Mouse (Mus musculus): ENCODE results near the gene Draxin. TPM values are rescaled to one million over a fixed set of nuclear protein-coding genes. Genes with fewer than 3 reads are reported as not detected.
"Not testable (repeated sequence)": the region's sequence is repeated elsewhere in the genome, so short reads cannot be mapped to it uniquely, and the experiment has no call there.

The Draxin gene
- polyA plus RNA-seq (2014; fragmentation: Nextera tagmentation; extraction: Ambion mirVana) = 16.9 and 17.4 TPM in 2 replicates

- Histone ChIP-seq H3K4me3 (replicated peaks; ENCODE audit: low read length) (peak within 1 kb of the TSS; percentile 69), H3K9me3 (ENCODE audit: control insufficient read depth, low read length) (no peaks in the 10 kb centered on the region), H3K36me3 (replicated peaks; ENCODE audit: control insufficient read depth, insufficient read depth) (no peaks in the 10 kb centered on the region), H3K27ac (peak within 1 kb of the TSS; percentile 98), H3K4me1 (replicated peaks; ENCODE audit: control insufficient read depth, insufficient read depth, low read length) (peaks cover 26% of the 10 kb centered on the region), H3K4me2 (replicated peaks) (peak within 1 kb of the TSS; percentile 84), H3K9ac (peak within 1 kb of the TSS; percentile 97), H3K27me3 (ENCODE audit: control insufficient read depth, insufficient read depth, low read length) (no peaks in the 10 kb centered on the region)
- DNase-seq (ENCODE audit: low spot score) (peak; percentile 74), ATAC-seq (ENCODE audit: low FRiP score) (peak; percentile 72)
- under 1% methylated on average over 64 of the region's 87 CpGs for WGBS
Observed at GRCm38 (mm10) chr4:148130561-148131413, at the start of gene Draxin. Gene Draxin (minus strand): TSS chr4:148130698.

GRCm38 (mm10) chr4:148177716-148178115 is 47.2 kb upstream of the Draxin start:
- DNase-seq (ENCODE audit: low spot score) (no peak), ATAC-seq (ENCODE audit: low FRiP score) (no peak)
- H3K9ac ChIP-seq = no peak overlapping the region
- H3K9me3 ChIP-seq (ENCODE audit: control insufficient read depth, low read length) = no peaks in the 10 kb centered on the region
- H3K27me3 ChIP-seq (ENCODE audit: control insufficient read depth, insufficient read depth, low read length) = 0 out of 2 replicates have a peak, but pooled peaks cover 7% of the 10 kb centered on the region
- H3K4me1 ChIP-seq (replicated peaks; ENCODE audit: control insufficient read depth, insufficient read depth, low read length) = peaks cover 19% of the 10 kb centered on the region
- no peak overlapping the region for H3K4me2 ChIP-seq (replicated peaks)
- no peaks in the 10 kb centered on the region for H3K36me3 ChIP-seq (replicated peaks; ENCODE audit: control insufficient read depth, insufficient read depth)
- no peak overlapping the region for H3K4me3 ChIP-seq (replicated peaks; ENCODE audit: low read length)
- no peak overlapping the region for H3K27ac ChIP-seq

- not testable (repeated sequence) for DNase-seq (ENCODE audit: low spot score); H3K4me3 ChIP-seq (replicated peaks; ENCODE audit: low read length); ATAC-seq (ENCODE audit: low FRiP score); H3K9ac ChIP-seq; H3K27me3 ChIP-seq (ENCODE audit: control insufficient read depth, insufficient read depth, low read length); H3K27ac ChIP-seq; H3K9me3 ChIP-seq (ENCODE audit: control insufficient read depth, low read length); H3K4me2 ChIP-seq (replicated peaks); H3K36me3 ChIP-seq (replicated peaks; ENCODE audit: control insufficient read depth, insufficient read depth)
- H3K4me1 ChIP-seq (replicated peaks; ENCODE audit: control insufficient read depth, insufficient read depth, low read length) = peaks cover 19% of the 10 kb centered on the region
- 73% methylated on average over 5 of the region's 6 CpGs for WGBS
Observed at GRCm38 (mm10) chr4:148176603-148177002, 46.1 kb upstream of the Draxin start.

- peak overlapping the region; percentile 21; the same call in 1 of the 2 replicates for H3K4me3 ChIP-seq (replicated peaks; ENCODE audit: low read length)
- H3K4me1 ChIP-seq (replicated peaks; ENCODE audit: control insufficient read depth, insufficient read depth, low read length) = peaks cover 23% of the 10 kb centered on the region
- no peaks in the 10 kb centered on the region for H3K36me3 ChIP-seq (replicated peaks; ENCODE audit: control insufficient read depth, insufficient read depth)
- H3K27ac ChIP-seq = peak overlapping the region; percentile 74
- peaks cover 16% of the 10 kb centered on the region; the same call in 1 of the 2 replicates for H3K27me3 ChIP-seq (ENCODE audit: control insufficient read depth, insufficient read depth, low read length)
- H3K4me2 ChIP-seq (replicated peaks) = peak overlapping the region; percentile 49
- 6% methylated on average over 12 of the region's 12 CpGs for WGBS
- ATAC-seq (ENCODE audit: low FRiP score) (no peak), DNase-seq (ENCODE audit: low spot score) (no peak)
- H3K9ac ChIP-seq = peak overlapping the region; percentile 47; the same call in 1 of the 2 replicates
- H3K9me3 ChIP-seq (ENCODE audit: control insufficient read depth, low read length) = no peaks in the 10 kb centered on the region
Observed at GRCm38 (mm10) chr4:148174495-148174862, 44.0 kb upstream of the Draxin start.

- H3K27ac ChIP-seq = peak overlapping the region; percentile 74
- peak overlapping the region; percentile 47; the same call in 1 of the 2 replicates for H3K9ac ChIP-seq
- peaks cover 23% of the 10 kb centered on the region for H3K4me1 ChIP-seq (replicated peaks; ENCODE audit: control insufficient read depth, insufficient read depth, low read length)
- no peaks in the 10 kb centered on the region for H3K36me3 ChIP-seq (replicated peaks; ENCODE audit: control insufficient read depth, insufficient read depth)
- DNase-seq (ENCODE audit: low spot score) = peak; percentile 69
- peak; percentile 32 for ATAC-seq (ENCODE audit: low FRiP score)
- under 1% methylated on average over 30 of the region's 30 CpGs for WGBS
- peaks cover 16% of the 10 kb centered on the region; the same call in 1 of the 2 replicates for H3K27me3 ChIP-seq (ENCODE audit: control insufficient read depth, insufficient read depth, low read length)
- H3K4me3 ChIP-seq (replicated peaks; ENCODE audit: low read length) = peak overlapping the region; percentile 21
- peak overlapping the region; percentile 49 for H3K4me2 ChIP-seq (replicated peaks)
- H3K9me3 ChIP-seq (ENCODE audit: control insufficient read depth, low read length) = no peaks in the 10 kb centered on the region
Observed at GRCm38 (mm10) chr4:148173811-148174494, 43.5 kb upstream of the Draxin start.

GRCm38 (mm10) chr4:148171261-148171660 is 40.8 kb upstream of the Draxin start:
- peaks cover 23% of the 10 kb centered on the region for H3K27me3 ChIP-seq (ENCODE audit: control insufficient read depth, insufficient read depth, low read length)
- H3K27ac ChIP-seq = no peak overlapping the region
- DNase-seq (ENCODE audit: low spot score) (no peak), ATAC-seq (ENCODE audit: low FRiP score) (no peak)
- H3K9ac ChIP-seq = no peak overlapping the region
- H3K4me3 ChIP-seq (replicated peaks; ENCODE audit: low read length) = no peak overlapping the region
- no peaks in the 10 kb centered on the region for H3K9me3 ChIP-seq (ENCODE audit: control insufficient read depth, low read length)
- peaks cover 30% of the 10 kb centered on the region for H3K4me1 ChIP-seq (replicated peaks; ENCODE audit: control insufficient read depth, insufficient read depth, low read length)
- WGBS = 34% methylated on average over 3 of the region's 3 CpGs
- H3K4me2 ChIP-seq (replicated peaks) = no peak overlapping the region
- no peaks in the 10 kb centered on the region for H3K36me3 ChIP-seq (replicated peaks; ENCODE audit: control insufficient read depth, insufficient read depth)

GRCm38 (mm10) chr4:148170842-148171241 is 40.3 kb upstream of the Draxin start:
- Histone ChIP-seq H3K4me1 (replicated peaks; ENCODE audit: control insufficient read depth, insufficient read depth, low read length) (peaks cover 27% of the 10 kb centered on the region), H3K27me3 (ENCODE audit: control insufficient read depth, insufficient read depth, low read length) (peaks cover 26% of the 10 kb centered on the region), H3K27ac (no peak overlapping the region), H3K4me2 (replicated peaks) (no peak overlapping the region), H3K4me3 (replicated peaks; ENCODE audit: low read length) (no peak overlapping the region), H3K9me3 (ENCODE audit: control insufficient read depth, low read length) (no peaks in the 10 kb centered on the region), H3K36me3 (replicated peaks; ENCODE audit: control insufficient read depth, insufficient read depth) (no peaks in the 10 kb centered on the region), H3K9ac (no peak overlapping the region)
- ATAC-seq (ENCODE audit: low FRiP score) (no peak), DNase-seq (ENCODE audit: low spot score) (peak; percentile 86)
- 2% methylated on average over 2 of the region's 2 CpGs for WGBS

- Histone ChIP-seq H3K4me2 (replicated peaks) (no peak overlapping the region), H3K4me3 (replicated peaks; ENCODE audit: low read length) (no peak overlapping the region), H3K9ac (no peak overlapping the region), H3K27ac (no peak overlapping the region), H3K4me1 (replicated peaks; ENCODE audit: control insufficient read depth, insufficient read depth, low read length) (peaks cover 22% of the 10 kb centered on the region), H3K27me3 (ENCODE audit: control insufficient read depth, insufficient read depth, low read length) (peaks cover 39% of the 10 kb centered on the region), H3K36me3 (replicated peaks; ENCODE audit: control insufficient read depth, insufficient read depth) (no peaks in the 10 kb centered on the region), H3K9me3 (ENCODE audit: control insufficient read depth, low read length) (no peaks in the 10 kb centered on the region)
- no peak for DNase-seq (ENCODE audit: low spot score)
- ATAC-seq (ENCODE audit: low FRiP score) = no peak
- WGBS = 26% methylated on average over 15 of the region's 15 CpGs
Observed at GRCm38 (mm10) chr4:148169586-148169985, 39.1 kb upstream of the Draxin start.

- Histone ChIP-seq H3K27me3 (ENCODE audit: control insufficient read depth, insufficient read depth, low read length) (peaks cover 49% of the 10 kb centered on the region), H3K4me3 (replicated peaks; ENCODE audit: low read length) (no peak overlapping the region), H3K9ac (no peak overlapping the region), H3K36me3 (replicated peaks; ENCODE audit: control insufficient read depth, insufficient read depth) (no peaks in the 10 kb centered on the region), H3K27ac (no peak overlapping the region), H3K4me1 (replicated peaks; ENCODE audit: control insufficient read depth, insufficient read depth, low read length) (peaks cover 21% of the 10 kb centered on the region), H3K9me3 (ENCODE audit: control insufficient read depth, low read length) (no peaks in the 10 kb centered on the region), H3K4me2 (replicated peaks) (no peak overlapping the region)
- ATAC-seq (ENCODE audit: low FRiP score) = no peak
- peak; percentile 73 for DNase-seq (ENCODE audit: low spot score)
- WGBS = 26% methylated on average over 7 of the region's 7 CpGs
Observed at GRCm38 (mm10) chr4:148168287-148168686, 37.8 kb upstream of the Draxin start.
